Mouse (Mus musculus) liver, embryonic 14.5 days (tissue): ENCODE data around the gene Krt88. TPM values are rescaled to one million over a fixed set of nuclear protein-coding genes. Genes with fewer than 3 reads are reported as not detected.

Experiments used
- ATAC-seq: fragments of 200-750 bp; cut with Nextera tagmentation; 2 replicates; pipeline ENCODE4 v1.8.0; 2017; ENCODE audit warnings: moderate number of reproducible peaks, mild to moderate bottlenecking, moderate library complexity; ENCODE audit not compliant: insufficient read depth
- DNase-seq, 3 experiments: peaks; one replicate each; pipeline ENCODE4 v3.0.0-alpha.2; 2012 to 2013; ENCODE audit warnings: low read depth in 3 of 3, low spot score in 3 of 3
- H3K27ac ChIP-seq: fragments of 300-500 bp; sonication (generic); 2 replicates; pipeline ENCODE4 v1.5.1; 2014; ENCODE audit warnings: moderate library complexity, mild to moderate bottlenecking, control low read depth, inconsistent platforms
- H3K27me3 ChIP-seq: fragments of 300-500 bp; sonication (generic); 2 replicates; pipeline ENCODE4 v1.6.1; 2014; ENCODE audit warnings: mild to moderate bottlenecking, low read length, moderate library complexity; ENCODE audit not compliant: control insufficient read depth, insufficient read depth
- H3K36me3 ChIP-seq: fragments of 300-500 bp; sonication (generic); replicated peaks from 2 replicates; pipeline ENCODE4 v1.6.1; 2014; ENCODE audit warnings: low read depth; ENCODE audit not compliant: control insufficient read depth, insufficient read depth
- H3K4me1 ChIP-seq, 2 experiments: fragments of 200-500 bp in 1 of 2; fragments of 300-500 bp in 1 of 2; sonication (generic) in 1 of 2; replicated peaks; 2 replicates each; pipeline ENCODE4 v1.6.1; 2012 to 2014; ENCODE audit warnings: antibody characterized with exemption in 1 of 2, inconsistent platforms in 1 of 2, low read length in 1 of 2; ENCODE audit not compliant: control insufficient read depth in 2 of 2, insufficient read depth in 2 of 2
- H3K4me2 ChIP-seq: fragments of 300-500 bp; sonication (generic); 2 replicates; pipeline ENCODE4 v1.6.1; 2014; ENCODE audit warnings: low read depth, mild to moderate bottlenecking, control low read depth, moderate library complexity
- H3K4me3 ChIP-seq, 2 experiments: fragments of 200-500 bp in 1 of 2; fragments of 300-500 bp in 1 of 2; sonication (generic) in 1 of 2; 2 replicates each; pipeline ENCODE4 v1.5.1; 2012 to 2014; ENCODE audit warnings: low read depth in 2 of 2, low read length in 2 of 2, mild to moderate bottlenecking in 2 of 2, control low read depth in 1 of 2, inconsistent platforms in 1 of 2, moderate library complexity in 1 of 2; ENCODE audit not compliant: insufficient read depth in 1 of 2
- H3K9ac ChIP-seq: fragments of 300-500 bp; sonication (generic); replicated peaks from 2 replicates; pipeline ENCODE4 v1.6.1; 2014; ENCODE audit warnings: mild to moderate bottlenecking, control low read depth, moderate library complexity
- H3K9me3 ChIP-seq: fragments of 300-500 bp; sonication (generic); 2 replicates; pipeline ENCODE4 v1.6.1; 2016; ENCODE audit warnings: low read length, mixed read lengths; ENCODE audit not compliant: control insufficient read depth
- CTCF ChIP-seq: IDR thresholded peaks from 2 replicates; pipeline ENCODE4 v1.5.1; 2016; ENCODE audit warnings: antibody characterized with exemption, low read depth, control low read depth
- EP300 ChIP-seq: IDR thresholded peaks from 2 replicates; pipeline ENCODE4 v1.6.1; 2016; ENCODE audit warnings: antibody characterized with exemption, low read depth
- WGBS: fragments of 180-500 bp; shearing (Covaris S2); extraction: QIAGEN DNeasy Blood & Tissue Kit; methylation state at CpG from one replicate; pipeline ENCODE4 v1.1.7; 2014; ENCODE audit not compliant: insufficient replicate concordance; 5-methylcytosine and 5-hydroxymethylcytosine counted together
- polyA plus RNA-seq, 2 experiments: library from polyadenylated mRNA; depleted of rRNA in 1 of 2; stranded (reverse) in 1 of 2; unstranded in 1 of 2; fragments of >200 nt; fragmentation: Nextera tagmentation in 1 of 2; extraction: Ambion mirVana in 1 of 2; gene quantifications; 2 replicates each; pipeline versions ENCODE4 v1.2.1 to v1.2.3; 2012 to 2014

Krt88 gene
- polyA plus RNA-seq, 2 experiments: not detected

DNA sequence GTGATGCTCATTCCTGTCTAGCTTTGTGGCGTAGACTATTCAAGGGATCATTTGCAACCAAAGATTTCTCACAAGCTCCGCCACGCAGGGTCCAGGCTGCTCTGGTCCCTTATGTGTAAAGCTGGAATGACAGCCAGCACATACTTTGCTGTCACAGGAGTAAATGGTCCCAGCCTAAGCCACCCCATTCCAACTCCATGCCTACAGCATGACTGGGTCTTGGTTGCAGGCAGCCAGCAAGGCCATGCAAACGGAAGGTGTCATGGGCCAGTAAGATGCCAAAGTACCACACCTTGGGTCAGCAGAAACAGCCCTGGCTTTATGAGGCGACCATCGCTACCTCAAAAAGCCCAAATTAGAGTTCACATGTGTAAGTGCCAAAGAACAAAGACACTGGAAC is 46.2 kb downstream of the Krt88 start:
- H3K4me3 ChIP-seq: no peak overlapping the region
- WGBS: 66% methylated on average over 6 of the region's 6 CpGs
- no peak for ATAC-seq

GRCm38 (mm10) chr15:101494203-101494602 is 46.7 kb downstream of the Krt88 start:
- ATAC-seq (no peak), DNase-seq (no peak)
- 19% methylated on average over 1 of the region's 1 CpGs for WGBS
- Histone ChIP-seq H3K27me3 (no peaks in the 10 kb centered on the region), H3K4me3 (no peak overlapping the region), H3K4me2 (no peak overlapping the region), H3K9me3 (no peaks in the 10 kb centered on the region), H3K9ac (no peak overlapping the region), H3K4me1 (no peaks in the 10 kb centered on the region), H3K36me3 (no peaks in the 10 kb centered on the region), H3K27ac (no peak overlapping the region)
- TF ChIP-seq CTCF (no peak), EP300 (no peak)

More for the DNA sequence above, 46.2 kb downstream of the Krt88 start:
- DNase-seq: no peak
- H3K36me3 ChIP-seq: no peaks in the 10 kb centered on the region
- H3K27me3 ChIP-seq: no peaks in the 10 kb centered on the region
- H3K9ac ChIP-seq: no peak overlapping the region
- no peak overlapping the region for H3K4me2 ChIP-seq
- no peak for TF ChIP-seq EP300
- no peak for TF ChIP-seq CTCF
- no peaks in the 10 kb centered on the region for H3K4me1 ChIP-seq
- no peak overlapping the region for H3K27ac ChIP-seq
- no peaks in the 10 kb centered on the region for H3K9me3 ChIP-seq

DNA sequence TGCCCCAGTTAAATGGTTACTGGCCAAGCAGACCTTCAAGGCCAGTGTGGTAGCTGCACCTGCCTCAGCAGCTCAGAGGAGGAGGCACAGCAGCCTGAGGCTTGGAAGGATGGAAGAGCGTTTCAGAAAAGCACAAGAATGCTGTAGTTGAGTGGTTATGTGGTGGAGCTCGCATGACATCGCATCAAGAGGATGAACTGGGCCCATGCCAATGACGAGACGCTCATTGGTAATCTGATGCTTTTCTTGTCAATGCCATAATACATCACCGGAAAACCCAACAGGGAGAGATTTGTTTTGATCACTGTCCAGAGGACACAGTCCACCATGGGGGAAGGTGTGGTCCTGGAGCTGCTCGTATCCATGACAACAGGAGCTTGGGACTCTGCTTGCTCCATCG is 47.7 kb downstream of the Krt88 start:
- no peak for ATAC-seq
- no peak for TF ChIP-seq CTCF
- TF ChIP-seq EP300: no peak
- Histone ChIP-seq H3K4me2 (no peak overlapping the region), H3K36me3 (no peaks in the 10 kb centered on the region), H3K27ac (no peak overlapping the region), H3K27me3 (no peaks in the 10 kb centered on the region), H3K4me1 (no peaks in the 10 kb centered on the region), H3K9ac (no peak overlapping the region), H3K4me3 (no peak overlapping the region), H3K9me3 (no peaks in the 10 kb centered on the region)
- WGBS: 70% methylated on average over 8 of the region's 8 CpGs
- DNase-seq: no peak

GRCm38 (mm10) chr15:101497181-101497580 is 49.6 kb downstream of the Krt88 start:
- WGBS: 48% methylated on average over 2 of the region's 2 CpGs
- Histone ChIP-seq H3K4me1 (no peaks in the 10 kb centered on the region), H3K9ac (no peak overlapping the region), H3K4me2 (no peak overlapping the region), H3K36me3 (no peaks in the 10 kb centered on the region), H3K4me3 (no peak overlapping the region), H3K9me3 (no peaks in the 10 kb centered on the region), H3K27me3 (no peaks in the 10 kb centered on the region), H3K27ac (no peak overlapping the region)
- no peak for TF ChIP-seq EP300
- peak; percentile 45; the same call in 1 of the 2 replicates for TF ChIP-seq CTCF
- DNase-seq (no peak), ATAC-seq (no peak)

Other genes with a start within 250 kb of the Krt88 start
- gene Grasp, start 223.6 kb upstream of the Krt88 start, polyA plus RNA-seq (2012; rRNA removed): 0.50 and 0.73 TPM in 2 replicates
- gene Grasp, start 223.6 kb upstream of the Krt88 start, polyA plus RNA-seq (2014; fragmentation: Nextera tagmentation; extraction: Ambion mirVana): 0.13 and 0.27 TPM in 2 replicates
- 0.42 and 0.48 TPM in 2 replicates for gene Nr4a1, start 193.5 kb upstream of the Krt88 start, polyA plus RNA-seq (2012; rRNA removed)
- gene Nr4a1, start 193.5 kb upstream of the Krt88 start, polyA plus RNA-seq (2014; fragmentation: Nextera tagmentation; extraction: Ambion mirVana): 0.19 and 0.23 TPM in 2 replicates
- 13.1 and 17.2 TPM in 2 replicates for gene Atg101, start 163.5 kb upstream of the Krt88 start, polyA plus RNA-seq (2012; rRNA removed)
- gene Atg101, start 163.5 kb upstream of the Krt88 start, polyA plus RNA-seq (2014; fragmentation: Nextera tagmentation; extraction: Ambion mirVana): 21.3 and 23.7 TPM in 2 replicates
- gene 6030408B16Rik, start 154.5 kb upstream of the Krt88 start, polyA plus RNA-seq (2012; rRNA removed): 0.10 and 0.11 TPM in 2 replicates
- gene 6030408B16Rik, start 154.5 kb upstream of the Krt88 start, polyA plus RNA-seq (2014; fragmentation: Nextera tagmentation; extraction: Ambion mirVana): 0.18 and 0.35 TPM in 2 replicates
- gene Krt80, start 77.6 kb upstream of the Krt88 start, polyA plus RNA-seq (2012; rRNA removed): 0.15 and 0.19 TPM in 2 replicates
- gene Krt80, start 77.6 kb upstream of the Krt88 start, polyA plus RNA-seq (2014; fragmentation: Nextera tagmentation; extraction: Ambion mirVana): 0.27 TPM in 2 replicates
- 0.82 and 0.85 TPM in 2 replicates for gene Krt7, start 36.7 kb upstream of the Krt88 start, polyA plus RNA-seq (2012; rRNA removed)
- gene Krt7, start 36.7 kb upstream of the Krt88 start, polyA plus RNA-seq (2014; fragmentation: Nextera tagmentation; extraction: Ambion mirVana): 1.5 TPM in 2 replicates
- gene Krt87, start 8.9 kb upstream of the Krt88 start, polyA plus RNA-seq (2012; rRNA removed): not detected in 2 replicates
- gene Krt87, start 8.9 kb upstream of the Krt88 start, polyA plus RNA-seq (2014; fragmentation: Nextera tagmentation; extraction: Ambion mirVana): not detected in 2 replicates
- gene Krt81, start 16.0 kb downstream of the Krt88 start, polyA plus RNA-seq (2012; rRNA removed): not detected in 2 replicates
- gene Krt81, start 16.0 kb downstream of the Krt88 start, polyA plus RNA-seq (2014; fragmentation: Nextera tagmentation; extraction: Ambion mirVana): not detected in 2 replicates
- gene Krt86, start 25.7 kb downstream of the Krt88 start, polyA plus RNA-seq (2012; rRNA removed): not detected in 2 replicates
- not detected in 2 replicates for gene Krt86, start 25.7 kb downstream of the Krt88 start, polyA plus RNA-seq (2014; fragmentation: Nextera tagmentation; extraction: Ambion mirVana)
- 0.03 TPM in 1 of 2 replicates, not detected in the other for gene Krt83, start 43.8 kb downstream of the Krt88 start, polyA plus RNA-seq (2012; rRNA removed)
- gene Krt83, start 43.8 kb downstream of the Krt88 start, polyA plus RNA-seq (2014; fragmentation: Nextera tagmentation; extraction: Ambion mirVana): 0.30 TPM in 1 of 2 replicates, not detected in the other
- gene Gm49425, start 69.5 kb downstream of the Krt88 start, polyA plus RNA-seq (2012; rRNA removed): not detected in 2 replicates
- gene Gm49425, start 69.5 kb downstream of the Krt88 start, polyA plus RNA-seq (2014; fragmentation: Nextera tagmentation; extraction: Ambion mirVana): not detected in 2 replicates
- gene Krt84, start 85.1 kb downstream of the Krt88 start, polyA plus RNA-seq (2012; rRNA removed): not detected in 2 replicates
- gene Krt84, start 85.1 kb downstream of the Krt88 start, polyA plus RNA-seq (2014; fragmentation: Nextera tagmentation; extraction: Ambion mirVana): not detected in 2 replicates
- gene Krt82, start 102.9 kb downstream of the Krt88 start, polyA plus RNA-seq (2012; rRNA removed): not detected in 2 replicates
- not detected in 2 replicates for gene Krt82, start 102.9 kb downstream of the Krt88 start, polyA plus RNA-seq (2014; fragmentation: Nextera tagmentation; extraction: Ambion mirVana)
- not detected in 2 replicates for gene Krt90, start 115.2 kb downstream of the Krt88 start, polyA plus RNA-seq (2012; rRNA removed)
- gene Krt90, start 115.2 kb downstream of the Krt88 start, polyA plus RNA-seq (2014; fragmentation: Nextera tagmentation; extraction: Ambion mirVana): not detected in 2 replicates
- gene Krt75, start 126.2 kb downstream of the Krt88 start, polyA plus RNA-seq (2012; rRNA removed): not detected in 2 replicates
- gene Krt75, start 126.2 kb downstream of the Krt88 start, polyA plus RNA-seq (2014; fragmentation: Nextera tagmentation; extraction: Ambion mirVana): not detected in 2 replicates
- not detected in 2 replicates for gene Gm5414, start 180.4 kb downstream of the Krt88 start, polyA plus RNA-seq (2012; rRNA removed)
- not detected in 2 replicates for gene Gm5414, start 180.4 kb downstream of the Krt88 start, polyA plus RNA-seq (2014; fragmentation: Nextera tagmentation; extraction: Ambion mirVana)
- gene Gm5478, start 199.6 kb downstream of the Krt88 start, polyA plus RNA-seq (2012; rRNA removed): not detected in 2 replicates
- not detected in 2 replicates for gene Gm5478, start 199.6 kb downstream of the Krt88 start, polyA plus RNA-seq (2014; fragmentation: Nextera tagmentation; extraction: Ambion mirVana)
- gene Krt6b, start 232.5 kb downstream of the Krt88 start, polyA plus RNA-seq (2012; rRNA removed): not detected in 2 replicates
- gene Krt6b, start 232.5 kb downstream of the Krt88 start, polyA plus RNA-seq (2014; fragmentation: Nextera tagmentation; extraction: Ambion mirVana): not detected in 2 replicates
- 0.01 TPM in 1 of 2 replicates, not detected in the other for gene Krt6a, start 246.6 kb downstream of the Krt88 start, polyA plus RNA-seq (2012; rRNA removed)
- not detected in 2 replicates for gene Krt6a, start 246.6 kb downstream of the Krt88 start, polyA plus RNA-seq (2014; fragmentation: Nextera tagmentation; extraction: Ambion mirVana)